Mouse (Mus musculus) MEL (cell line): Measurements from ENCODE around the gene Vmn2r76. TPM values are rescaled to one million over a fixed set of nuclear protein-coding genes. Genes with fewer than 3 reads are reported as not detected.

Experiments used
- polyA plus RNA-seq, 2 experiments: library from polyadenylated mRNA; stranded (reverse) in 1 of 2; unstranded in 1 of 2; fragments of >175 nt in 1 of 2; fragments of >200 nt in 1 of 2; gene quantifications; 2 replicates each; pipeline versions ENCODE4 v1.2.1 to v1.2.4; 2012; ENCODE audit warnings: low replicate concordance in 2 of 2, low read depth in 1 of 2; ENCODE audit not compliant: insufficient read length in 2 of 2, insufficient read depth in 1 of 2, missing spikeins in 1 of 2
- total RNA-seq: library from RNA; depleted of rRNA; stranded (reverse); fragments of 300-350 nt; gene quantifications from 2 replicates; pipeline ENCODE4 v1.2.3, GENCODE M21; 2012; rRNA removed

Vmn2r76 gene
- total and polyA plus RNA-seq, 3 experiments = not detected

Other genes starting within 250 kb of the Vmn2r76 start
- not detected in 2 replicates for gene Vmn2r75, start 74.5 kb downstream of the Vmn2r76 start, total RNA-seq
- gene Vmn2r75, start 74.5 kb downstream of the Vmn2r76 start, polyA plus RNA-seq = not detected
- not detected in 2 replicates for gene Olfr310, start 30.9 kb upstream of the Vmn2r76 start, total RNA-seq
- gene Olfr310, start 30.9 kb upstream of the Vmn2r76 start, polyA plus RNA-seq = not detected
- gene Olfr309, start 67.4 kb upstream of the Vmn2r76 start, total RNA-seq = not detected in 2 replicates
- not detected for gene Olfr309, start 67.4 kb upstream of the Vmn2r76 start, polyA plus RNA-seq
- gene Olfr308, start 79.3 kb upstream of the Vmn2r76 start, total RNA-seq = not detected in 2 replicates
- not detected for gene Olfr308, start 79.3 kb upstream of the Vmn2r76 start, polyA plus RNA-seq
- not detected in 2 replicates for gene Olfr307, start 91.3 kb upstream of the Vmn2r76 start, total RNA-seq
- not detected for gene Olfr307, start 91.3 kb upstream of the Vmn2r76 start, polyA plus RNA-seq
- gene Olfr305, start 120.6 kb upstream of the Vmn2r76 start, total RNA-seq = not detected in 2 replicates
- not detected for gene Olfr305, start 120.6 kb upstream of the Vmn2r76 start, polyA plus RNA-seq
- gene Olfr304, start 140.3 kb upstream of the Vmn2r76 start, total RNA-seq = not detected in 2 replicates
- not detected for gene Olfr304, start 140.3 kb upstream of the Vmn2r76 start, polyA plus RNA-seq
- gene Olfr303, start 151.5 kb upstream of the Vmn2r76 start, total RNA-seq = not detected in 2 replicates
- not detected for gene Olfr303, start 151.5 kb upstream of the Vmn2r76 start, polyA plus RNA-seq
- not detected in 2 replicates for gene Olfr301, start 157.5 kb upstream of the Vmn2r76 start, total RNA-seq
- not detected for gene Olfr301, start 157.5 kb upstream of the Vmn2r76 start, polyA plus RNA-seq
- gene Olfr299, start 213.6 kb upstream of the Vmn2r76 start, total RNA-seq = not detected in 2 replicates
- gene Olfr299, start 213.6 kb upstream of the Vmn2r76 start, polyA plus RNA-seq = not detected
- not detected in 2 replicates for gene Olfr298, start 246.2 kb upstream of the Vmn2r76 start, total RNA-seq
- not detected for gene Olfr298, start 246.2 kb upstream of the Vmn2r76 start, polyA plus RNA-seq